Mouse (Mus musculus): ENCODE results near the gene Rgl1.
"Not testable (repeated sequence)": the region's sequence is repeated elsewhere in the genome, so short reads cannot be mapped to it uniquely, and the experiment has no call there.

Rgl1 gene

DNA sequence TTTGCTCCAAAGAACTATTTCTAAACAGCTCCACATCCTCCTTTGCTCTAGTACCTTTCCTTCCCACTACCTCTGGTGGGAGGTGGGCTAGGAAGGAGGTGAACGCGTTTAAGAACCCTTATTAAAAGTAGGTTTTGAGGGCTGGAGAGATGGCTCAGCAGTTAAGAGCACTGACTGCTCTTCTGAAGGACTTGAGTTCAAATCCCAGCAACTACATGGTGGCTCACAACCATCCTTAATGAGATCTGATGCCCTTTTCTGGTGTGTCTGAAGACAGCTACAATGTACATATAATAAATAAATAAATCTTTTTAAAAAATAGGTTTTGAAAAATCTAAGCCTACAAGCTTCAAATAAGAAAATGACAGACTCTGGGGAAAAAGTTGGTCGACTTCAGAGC lies 19.3 kb upstream of the Rgl1 start:
- DNase-seq (ENCODE audit: low read depth, low spot score) = not testable (repeated sequence)

DNA sequence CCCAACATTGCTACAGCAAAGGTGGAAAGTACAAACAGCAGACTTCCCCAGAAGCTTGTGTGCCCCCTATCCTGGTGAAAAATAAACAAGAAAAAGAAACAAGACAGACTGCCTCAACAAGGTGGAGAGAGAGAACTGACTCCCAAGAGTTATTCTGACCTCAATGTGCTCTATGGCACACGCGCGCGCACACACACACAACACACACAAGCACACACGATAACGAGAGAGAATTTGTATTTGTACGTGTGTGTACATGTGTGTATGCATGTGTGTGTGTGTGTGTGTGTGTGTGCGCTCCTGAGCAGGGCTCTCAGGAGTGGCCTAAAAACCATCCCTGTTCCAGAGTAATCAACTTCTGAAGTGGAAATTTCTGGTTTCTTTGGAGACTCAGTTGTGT lies 18.5 kb upstream of the Rgl1 start:
- no peak for DNase-seq (ENCODE audit: low read depth, low spot score)

DNA sequence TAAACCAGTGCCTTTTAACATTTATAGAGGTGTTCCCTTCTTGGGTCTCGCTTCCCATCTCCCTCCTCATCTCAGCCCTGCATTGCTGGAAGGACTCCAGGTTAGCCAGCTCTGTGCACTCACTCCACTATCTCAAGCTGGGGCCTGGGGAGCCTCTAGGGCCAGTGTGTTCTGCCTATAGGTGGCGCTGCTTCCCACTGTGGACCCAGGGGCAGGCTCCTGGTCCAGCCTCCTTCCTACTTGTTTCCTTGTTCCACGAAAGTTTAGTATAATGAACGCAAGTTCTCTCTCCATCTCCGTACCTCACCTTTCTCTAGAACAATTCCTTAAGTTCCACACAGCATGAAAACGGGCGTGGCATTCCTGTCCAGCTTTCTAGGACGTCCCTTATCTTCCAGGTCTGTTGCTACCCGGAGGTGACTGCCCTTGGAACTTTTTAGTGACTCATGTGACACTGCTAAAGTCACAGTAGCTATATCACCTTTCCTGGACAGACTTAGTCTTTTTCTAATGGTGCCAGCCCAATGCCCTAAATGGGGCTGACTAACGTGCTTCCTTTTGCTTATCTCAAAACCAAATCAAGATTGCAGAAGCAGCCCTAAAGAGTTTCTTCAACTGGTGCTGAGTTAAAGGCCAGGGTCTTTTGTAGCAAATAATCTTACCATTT lies 13.1 kb upstream of the Rgl1 start:
- DNase-seq (ENCODE audit: low read depth, low spot score) = peak; percentile 75

DNA sequence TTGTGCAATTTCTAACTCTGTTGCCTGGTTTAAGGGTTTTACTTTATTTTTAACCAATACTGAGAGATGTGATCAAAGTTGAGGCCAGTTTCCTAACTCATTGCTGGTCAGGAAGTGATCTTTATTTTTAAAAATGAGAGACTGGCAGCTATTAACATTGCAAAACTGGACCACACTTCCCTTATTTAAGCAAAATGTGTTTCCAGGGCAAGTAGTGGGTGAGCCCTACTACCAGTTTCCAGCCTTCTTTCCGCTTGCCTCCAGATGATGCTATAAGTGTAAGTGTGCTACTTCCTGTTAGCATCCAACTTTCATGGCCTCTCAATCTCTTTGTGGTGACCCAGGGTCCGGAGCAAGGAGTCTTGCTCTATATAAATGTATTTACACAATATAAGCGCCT lies 8.4 kb upstream of the Rgl1 start:
- DNase-seq (ENCODE audit: low read depth, low spot score) = not testable (repeated sequence)

DNA sequence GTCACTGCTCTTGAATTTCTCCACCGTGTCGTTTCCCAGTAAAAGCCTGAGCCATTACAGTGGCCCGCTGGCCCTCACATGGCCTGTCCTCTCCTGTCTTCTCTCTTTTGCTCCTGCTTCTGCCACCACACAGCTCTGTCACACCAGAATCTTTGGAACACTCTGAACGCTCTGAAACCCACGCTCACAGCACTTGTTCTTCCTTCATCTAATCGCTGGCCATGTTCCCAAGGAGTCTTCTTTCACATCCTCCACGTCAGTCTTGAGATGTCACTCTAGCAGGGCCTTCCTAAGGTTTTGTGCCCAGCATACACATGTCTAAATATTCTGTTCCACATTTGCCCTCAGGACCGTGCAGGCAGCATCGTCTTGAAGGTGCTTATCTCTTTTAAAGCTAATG lies 4.9 kb upstream of the Rgl1 start:
- no peak for DNase-seq (ENCODE audit: low read depth, low spot score)

DNA sequence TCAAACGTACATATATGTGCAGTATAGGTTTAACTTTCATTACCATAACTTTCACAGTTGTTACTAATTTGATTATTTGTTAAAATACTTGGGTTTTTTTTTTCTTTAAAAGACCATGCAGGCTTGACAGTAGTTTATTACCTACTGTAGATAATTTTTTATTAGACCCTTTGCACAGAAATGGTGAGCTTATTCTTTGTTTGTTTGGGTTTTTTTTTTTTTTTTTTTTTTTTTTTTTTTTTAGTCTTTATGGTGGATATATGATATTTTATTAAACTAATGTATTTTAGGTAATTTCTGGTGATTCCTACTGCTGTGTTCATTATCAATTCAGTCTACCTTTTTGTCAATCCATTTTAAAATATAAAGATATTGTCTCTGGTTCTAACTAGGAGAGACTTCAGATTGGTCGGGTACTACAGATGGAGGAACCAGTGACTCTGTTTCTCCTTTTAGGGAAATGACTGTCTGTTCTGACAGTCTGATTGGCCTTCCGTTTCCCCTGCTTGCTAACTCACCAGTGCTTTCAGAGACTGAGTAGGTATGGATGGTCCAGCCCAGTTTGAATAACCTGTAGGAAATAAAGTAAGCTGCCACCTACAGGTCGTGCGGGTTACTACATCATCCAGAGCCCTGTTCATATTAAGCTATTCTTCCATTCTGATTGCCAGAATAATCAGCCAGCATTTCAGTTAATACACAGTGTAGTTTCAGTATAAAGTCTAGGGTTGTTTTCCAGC lies 1.8 kb upstream of the Rgl1 start:
- peak; percentile 90 for DNase-seq (ENCODE audit: low read depth, low spot score)

DNA sequence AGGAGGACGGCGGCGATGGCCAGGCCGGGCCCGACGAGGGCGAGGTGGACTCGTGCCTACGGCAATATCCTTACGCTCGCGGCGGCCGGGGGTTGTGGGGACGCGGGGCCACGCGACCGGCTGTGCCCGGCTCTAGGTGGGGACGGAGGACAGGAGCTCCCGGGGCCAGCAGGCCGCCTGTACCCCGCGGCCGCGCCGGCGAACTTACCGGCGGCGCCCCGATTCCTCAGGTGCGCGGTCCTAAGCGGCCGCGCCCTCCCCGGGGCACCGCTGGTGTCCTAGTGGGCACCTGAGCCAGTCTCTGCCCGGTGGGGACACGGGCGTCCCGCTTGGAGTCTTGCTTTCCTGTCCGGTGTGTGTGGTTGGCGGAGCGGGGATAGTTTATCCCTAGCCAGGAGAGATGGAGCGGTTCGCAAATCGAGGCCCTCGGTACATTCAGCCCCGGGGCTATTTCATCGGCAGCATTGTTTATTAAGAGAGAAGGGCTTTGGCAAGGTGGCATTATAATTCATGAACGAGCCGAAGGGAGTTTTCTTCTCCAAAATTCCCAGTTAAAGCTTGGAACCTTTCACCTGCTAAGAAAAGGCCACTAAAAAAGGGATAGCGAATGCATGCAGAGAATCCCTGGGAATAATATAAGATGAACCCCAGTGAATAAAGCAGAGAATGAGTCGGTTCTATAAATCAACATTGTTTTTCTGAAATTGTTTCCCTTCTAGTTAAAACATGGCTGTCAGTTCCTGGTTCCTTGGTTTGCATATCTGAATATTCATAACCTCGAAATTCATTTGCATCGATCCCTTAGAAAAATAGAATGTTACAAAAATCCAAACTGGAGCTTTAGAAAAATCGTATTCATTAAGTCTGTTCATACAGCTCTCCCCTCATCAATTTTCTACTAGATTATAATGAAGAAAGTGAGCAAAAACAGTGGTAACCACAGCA lies 925 bp upstream of the Rgl1 start:
- DNase-seq (ENCODE audit: low read depth, low spot score) = peak; percentile 41

DNA sequence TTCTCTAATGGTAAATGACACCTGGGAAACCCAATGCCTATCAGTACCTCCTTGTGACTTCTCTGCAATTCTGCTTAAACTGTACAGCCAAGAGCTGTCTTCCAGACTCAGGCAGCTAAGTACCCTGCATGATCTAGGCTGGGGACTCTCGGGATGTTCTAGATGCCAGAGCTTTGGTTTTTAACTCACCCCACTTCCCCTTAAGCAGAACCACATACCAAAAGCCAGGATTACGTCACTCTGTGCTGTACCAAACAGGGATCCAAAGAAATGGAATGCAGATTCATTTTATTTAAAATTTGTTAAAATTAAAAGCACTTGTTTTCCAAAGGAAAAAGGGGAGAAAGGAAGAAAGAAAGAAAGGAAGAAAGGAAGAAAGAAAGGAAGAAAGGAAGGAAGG lies 4.4 kb downstream of the Rgl1 start:
- DNase-seq (ENCODE audit: low read depth, low spot score) = no peak

DNA sequence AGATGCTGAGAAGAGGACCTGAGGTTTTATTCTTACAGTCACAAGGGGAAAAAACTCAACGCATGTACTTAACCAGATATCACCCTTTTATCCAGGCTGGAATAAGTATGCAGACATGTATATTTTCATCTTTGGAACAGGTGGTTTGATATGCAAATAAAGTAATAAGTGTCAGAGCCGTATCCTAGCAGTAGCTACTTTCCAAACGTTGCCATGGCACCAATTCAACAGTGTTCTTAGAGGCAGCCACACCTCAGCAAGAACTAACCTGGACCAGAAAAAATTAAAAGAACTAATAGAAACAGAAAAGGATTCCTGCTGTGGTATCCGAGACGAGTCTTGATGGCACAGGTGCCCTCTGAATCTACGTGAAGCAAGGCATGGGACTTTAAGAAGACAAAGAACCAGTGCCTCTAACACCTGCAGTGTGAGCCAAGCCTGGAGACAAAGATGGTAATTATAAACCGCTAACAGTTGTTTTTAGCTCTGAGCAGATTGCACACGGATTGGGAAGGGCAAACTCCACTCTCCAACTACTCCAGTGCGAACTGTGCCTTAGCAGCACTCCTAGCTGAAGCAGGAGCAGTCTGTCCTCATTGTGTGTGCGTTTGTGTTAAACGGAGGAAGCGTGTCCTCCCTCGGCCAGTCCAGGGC lies 15.7 kb downstream of the Rgl1 start, which contains the start of gene Apobec4:
TSS of gene Apobec4 (plus strand) at position 240 of the 654 bp plus-strand sequence.
- DNase-seq (ENCODE audit: low read depth, low spot score) = no peak

DNA sequence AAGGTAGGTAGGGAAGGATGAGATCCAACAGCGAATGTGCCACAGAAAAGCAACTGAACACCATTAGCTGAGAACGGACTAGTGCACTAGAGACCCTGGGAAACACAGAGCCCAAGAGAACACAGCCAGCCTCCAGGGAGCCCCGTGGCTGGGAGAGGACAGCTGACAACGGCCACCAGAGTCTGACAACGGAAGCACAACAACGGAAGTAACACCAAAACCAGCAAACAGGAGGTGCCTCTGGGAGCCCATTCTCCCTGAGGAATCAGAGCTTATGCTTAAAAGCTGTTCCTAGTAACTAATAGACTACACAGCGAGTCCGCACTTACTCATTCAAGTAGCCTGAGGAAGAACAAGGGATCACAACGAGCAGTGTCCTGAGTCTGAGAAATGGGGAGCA lies 16.9 kb downstream of the Rgl1 start:
- DNase-seq (ENCODE audit: low read depth, low spot score) = no peak

DNA sequence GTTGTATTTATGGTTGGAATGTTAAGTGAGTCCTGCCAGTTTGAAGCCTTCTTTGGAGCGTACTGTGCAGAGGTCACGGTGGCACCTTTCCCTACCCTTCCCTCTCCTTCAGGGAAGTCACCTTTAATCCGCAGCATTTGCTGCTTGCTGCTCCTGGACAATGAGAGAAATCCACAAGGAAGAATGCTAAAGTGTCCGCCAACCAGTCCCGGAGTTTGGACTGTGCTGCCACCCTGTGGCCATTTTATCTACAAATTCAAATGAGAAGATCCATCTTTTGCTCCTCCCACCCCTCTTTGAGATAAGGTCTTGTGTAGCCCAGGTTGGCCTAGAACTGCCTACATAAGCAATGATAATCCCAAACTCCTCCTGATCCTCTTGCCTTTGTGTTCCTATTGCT lies 19.7 kb downstream of the Rgl1 start:
- peak; percentile 72 for DNase-seq (ENCODE audit: low read depth, low spot score)

DNA sequence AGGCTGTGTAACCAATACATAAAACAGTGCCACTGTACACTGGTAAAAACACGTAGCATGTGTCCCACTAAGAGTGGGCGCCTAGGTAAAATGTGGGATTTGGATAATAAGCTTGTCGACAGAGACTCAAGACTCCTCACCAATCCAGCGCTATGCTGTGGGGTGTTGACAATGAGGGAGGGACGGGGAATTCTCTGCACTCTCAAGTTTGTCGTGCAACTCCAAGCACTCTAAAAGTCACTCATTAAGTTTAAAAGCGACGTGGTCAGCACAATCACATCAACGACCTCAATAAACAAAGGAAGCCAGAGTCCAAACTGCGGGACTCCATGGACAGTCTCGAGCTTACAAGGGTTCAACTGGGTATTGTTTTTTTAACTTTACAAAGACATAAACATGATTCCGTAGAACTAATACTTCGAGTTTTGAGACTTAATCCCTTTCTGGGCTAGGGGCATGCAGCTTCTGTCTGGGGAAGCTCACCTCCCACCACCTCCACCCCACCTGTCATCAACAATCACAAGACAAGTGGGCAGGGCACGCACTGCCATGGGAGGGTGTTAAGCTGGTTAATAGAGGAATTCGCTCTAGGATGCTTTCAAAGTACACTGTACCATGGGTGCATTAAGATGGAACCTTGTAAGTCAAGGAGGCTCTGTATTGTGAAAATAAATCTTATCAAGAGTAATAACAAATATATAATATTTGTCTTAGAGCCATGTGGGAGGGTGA lies 22.9 kb downstream of the Rgl1 start:
- DNase-seq (ENCODE audit: low read depth, low spot score) = no peak

DNA sequence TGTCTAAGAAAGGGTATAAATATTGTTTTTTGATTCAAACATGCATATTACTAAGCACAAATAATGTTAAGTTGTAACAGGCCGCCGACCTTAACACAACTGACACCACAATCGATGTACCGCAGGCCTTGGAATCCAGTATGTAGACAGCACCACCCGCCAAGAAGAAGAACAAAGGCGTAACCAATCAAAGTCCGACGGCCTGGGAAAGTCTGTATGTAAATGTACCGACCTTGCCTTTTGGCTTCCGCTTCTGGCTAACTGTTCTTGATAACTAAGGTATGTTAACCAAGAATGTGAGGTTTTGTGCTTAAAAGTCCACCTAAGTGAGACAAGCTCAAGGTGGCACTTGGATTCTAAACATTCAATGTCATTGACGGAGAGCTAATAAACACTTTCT lies 26.8 kb downstream of the Rgl1 start:
- DNase-seq (ENCODE audit: low read depth, low spot score) = no peak

DNA sequence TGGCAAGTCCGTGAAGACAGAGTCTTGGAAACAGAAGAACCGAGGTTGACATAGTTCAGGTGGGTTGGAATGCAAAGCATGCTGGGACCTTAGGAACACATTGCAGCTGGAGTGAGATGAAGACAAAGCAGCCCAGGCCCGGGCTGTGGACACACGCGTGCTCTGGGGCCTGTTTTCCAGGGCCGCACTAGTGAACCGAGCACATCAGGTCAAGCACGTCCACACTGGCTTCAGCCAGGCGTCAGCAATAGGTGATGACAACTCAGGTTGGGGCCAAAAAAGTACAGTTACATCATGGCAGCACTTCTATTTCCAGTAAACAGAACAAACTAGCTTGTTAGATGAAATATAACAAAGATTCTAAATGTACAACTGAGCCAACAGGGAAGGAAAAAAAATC lies 27.4 kb downstream of the Rgl1 start:
- no peak for DNase-seq (ENCODE audit: low read depth, low spot score)

DNA sequence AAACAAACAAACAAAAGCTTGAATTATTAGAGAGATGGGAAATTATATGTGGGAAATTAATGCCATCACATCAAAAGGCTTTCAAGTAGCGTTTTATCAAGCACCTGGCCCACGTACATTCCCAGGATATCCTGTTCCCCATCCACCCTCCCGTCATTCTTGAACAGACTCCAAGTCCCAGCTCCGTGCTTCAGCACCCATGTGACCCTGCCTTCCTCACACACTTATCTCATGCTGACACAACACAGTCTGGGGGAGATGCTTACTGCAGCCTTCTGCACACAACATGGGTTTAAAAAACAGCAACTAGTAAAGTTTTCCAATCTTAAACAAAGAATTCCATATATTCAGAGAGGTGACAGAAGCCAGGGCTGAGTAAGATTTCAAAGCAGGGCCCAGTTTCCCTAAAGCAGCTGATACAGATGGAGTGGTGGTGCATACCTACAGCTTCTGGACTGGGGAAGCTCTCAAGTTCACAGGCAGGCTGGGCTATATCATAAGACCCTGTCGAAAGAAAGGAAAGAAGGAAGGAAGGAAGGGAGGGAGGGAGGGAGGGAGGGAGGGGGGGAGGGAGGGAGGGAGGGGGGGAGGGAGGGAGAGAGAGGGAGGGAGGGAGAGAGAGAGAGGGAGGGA lies 38.4 kb downstream of the Rgl1 start:
- no peak for DNase-seq (ENCODE audit: low read depth, low spot score)

DNA sequence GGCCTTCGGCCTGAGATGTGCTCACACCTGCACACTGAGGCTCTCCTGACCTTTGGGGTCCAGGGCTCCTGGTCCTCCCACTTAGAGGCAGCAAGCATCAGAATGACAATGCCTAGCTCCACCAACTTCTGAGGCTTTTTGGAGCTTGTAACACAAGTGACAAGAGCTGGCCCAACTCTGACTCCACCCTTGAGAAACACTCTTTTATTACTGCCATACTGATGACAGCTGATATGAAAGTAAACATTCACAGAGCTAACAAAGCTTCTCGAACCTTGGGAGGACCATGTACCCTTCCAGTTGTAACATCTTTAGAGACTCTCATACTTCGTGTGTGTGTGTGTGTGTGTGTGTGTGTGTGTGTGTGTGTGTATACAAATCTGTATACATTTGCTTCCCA lies 40.1 kb downstream of the Rgl1 start:
- DNase-seq (ENCODE audit: low read depth, low spot score) = no peak

DNA sequence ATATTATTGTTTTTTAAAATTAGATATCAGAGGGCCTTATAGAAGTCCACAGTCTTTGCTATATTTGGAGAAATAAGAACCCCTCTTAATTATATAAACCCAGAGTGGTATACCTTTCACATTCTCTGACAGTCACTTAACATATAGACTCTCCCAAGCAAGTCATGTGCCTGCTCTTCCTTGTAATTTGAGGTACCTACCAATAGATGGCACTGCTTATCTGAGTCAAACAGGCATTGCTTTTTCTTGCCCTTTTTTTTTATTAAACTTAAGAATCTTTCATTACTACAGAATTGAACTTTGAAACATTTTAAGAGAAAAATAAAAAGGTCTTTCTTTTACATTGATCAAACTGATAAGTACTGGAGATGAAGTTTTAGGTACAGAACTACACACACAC lies 41.9 kb downstream of the Rgl1 start:
- peak; percentile 55 for DNase-seq (ENCODE audit: low read depth, low spot score)

DNA sequence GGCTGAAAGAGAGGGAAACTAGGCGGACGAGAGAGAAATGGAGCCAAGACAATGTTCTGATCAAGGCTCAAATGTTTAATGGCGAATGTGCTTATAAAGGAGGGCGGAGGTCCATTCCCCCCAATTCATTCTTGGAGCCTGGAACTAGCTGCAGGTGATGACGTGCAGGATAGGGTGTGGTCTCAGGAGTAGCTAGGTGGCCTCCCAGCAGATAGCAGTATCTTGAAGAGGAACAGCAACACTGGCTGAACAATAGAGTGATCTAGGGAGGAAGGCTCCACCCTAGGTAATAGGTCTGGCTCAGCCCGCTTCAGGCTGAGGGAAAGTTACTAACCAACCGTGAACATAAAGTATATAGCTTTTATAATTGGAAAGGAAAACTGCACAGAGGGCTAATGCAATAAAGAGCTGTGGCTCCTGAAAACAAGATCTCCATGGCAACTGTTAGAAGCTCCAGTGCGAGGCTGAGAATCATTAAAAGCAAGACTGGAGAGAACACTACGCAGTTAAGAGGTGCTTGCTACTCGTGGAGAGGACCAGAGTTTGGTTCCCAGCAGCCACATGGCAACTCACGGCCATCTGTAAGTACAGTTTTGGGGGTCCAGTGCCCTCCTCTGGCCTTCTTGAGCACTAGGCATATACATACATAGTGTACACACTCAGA lies 44.5 kb downstream of the Rgl1 start:
- DNase-seq (ENCODE audit: low read depth, low spot score) = no peak

DNA sequence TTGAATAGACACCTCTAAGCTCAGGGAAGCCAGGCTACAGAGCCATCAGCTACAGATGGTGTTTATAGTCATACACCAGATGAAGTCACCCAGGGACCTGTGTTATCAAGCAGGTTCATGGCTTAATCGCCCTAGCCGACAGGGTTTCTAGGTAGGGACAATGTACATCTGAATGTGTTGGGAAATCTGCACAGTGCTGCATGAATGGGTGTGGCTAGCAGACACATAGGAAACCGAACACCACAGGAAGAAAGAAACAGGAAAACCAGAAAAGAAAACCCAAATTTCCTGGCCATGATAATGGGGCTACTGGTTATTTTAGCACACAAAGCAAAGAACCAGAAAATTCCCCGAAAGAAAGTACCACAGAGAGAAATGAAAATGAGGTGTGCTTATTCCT lies 45.2 kb downstream of the Rgl1 start:
- peak; percentile 5 for DNase-seq (ENCODE audit: low read depth, low spot score)

DNA sequence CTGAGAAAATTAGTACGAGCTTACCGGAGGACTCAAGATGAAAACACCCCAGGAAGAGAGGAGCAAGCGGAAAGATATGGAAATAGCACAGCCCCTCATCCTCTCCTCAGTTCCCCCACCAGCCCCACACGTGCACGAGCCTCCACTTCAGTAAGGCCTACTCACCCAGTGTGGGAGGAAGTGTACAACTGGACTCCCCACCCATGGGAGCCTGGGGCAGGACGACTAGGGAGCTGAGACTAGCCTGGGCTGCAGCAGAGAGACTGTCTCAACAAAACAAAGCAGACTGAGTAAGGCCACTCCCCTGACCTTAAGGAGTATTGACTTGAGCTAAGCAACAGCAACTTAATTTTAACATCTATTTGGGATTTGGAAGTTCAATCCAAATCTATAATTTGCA lies 48.0 kb downstream of the Rgl1 start:
- DNase-seq (ENCODE audit: low read depth, low spot score) = no peak

Measured in CD4-positive, CD25-positive, alpha-beta regulatory T cell, adult 2 months (primary cell).